ENCODE assay signal across 32 mouse cellular contexts in the genomic region with DNA sequence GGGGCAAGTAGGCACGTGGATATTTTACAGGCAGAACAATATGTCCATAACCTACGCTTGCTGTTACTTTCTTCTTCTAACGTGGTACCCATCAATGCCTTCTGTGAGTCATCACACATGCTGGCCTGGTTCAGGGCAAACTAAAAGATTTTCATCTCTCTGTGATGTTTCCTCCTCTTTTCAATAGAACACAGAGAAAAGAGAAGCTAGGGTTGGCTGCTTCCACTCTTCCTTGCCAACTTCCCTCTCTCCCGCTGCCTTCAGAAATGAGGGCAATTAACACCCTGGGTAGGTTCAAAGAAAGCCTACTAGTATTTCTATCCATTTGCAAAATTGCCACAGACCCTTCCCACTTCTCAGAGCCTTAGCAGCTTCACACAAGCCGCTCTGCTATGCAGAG.
A peak's percentile ranks its signal among the peaks of the same experiment; 100 is the strongest.
DNase-seq lines count a peak whose midpoint lies in the region; ATAC-seq lines count a peak whose summit lies in the region.
"Had no signal": no experiment of that assay in that cellular context is flagged by ENCODE, and none has a peak within 500 bp of the region (broad histone marks: within the 10 kb centered on the region; RNA-seq: fewer than 3 reads in every experiment).

No protein-coding gene starts in this region.

- H3K36me3 ChIP-seq in forebrain, embryonic 15.5 days = no peaks in the 10 kb centered on the region
- H3K36me3 ChIP-seq in forebrain, embryonic 13.5 days (ENCODE audit: poor library complexity, severe bottlenecking) = no peaks in the 10 kb centered on the region
- H3K36me3 ChIP-seq: heart, embryonic 10.5 days; heart, embryonic 15.5 days; hindbrain, embryonic 12.5 days; intestine, embryonic 15.5 days; neural tube, embryonic 12.5 days; stomach, embryonic 15.5 days had no signal

- 31% methylated on average over 5 of the region's 5 CpGs for whole genome bisulfite sequencing in forebrain, embryonic 15.5 days
- WGBS in forebrain, embryonic 13.5 days = 33% methylated on average over 5 of the region's 5 CpGs

- no peaks in the 10 kb centered on the region for H3K4me1 ChIP-seq in forebrain, embryonic 15.5 days
- H3K4me1 ChIP-seq in forebrain, embryonic 13.5 days = no peaks in the 10 kb centered on the region
- H3K4me1 ChIP-seq: heart, embryonic 10.5 days; heart, embryonic 15.5 days; hindbrain, embryonic 12.5 days; intestine, embryonic 15.5 days; neural tube, embryonic 12.5 days; stomach, embryonic 15.5 days had no signal

- ATAC-seq in forebrain, embryonic 15.5 days (replicated peaks) = peak; percentile 29; the same call in 1 of the 2 replicates
- no peak for ATAC-seq in forebrain, embryonic 13.5 days
- ATAC-seq: activated CD4-positive, CD25-positive, alpha-beta regulatory T cell, adult 4 months; hindbrain, postnatal 0 days; intestine, embryonic 15.5 days had no signal

- peak; percentile 4 for DNase-seq in layer of hippocampus, adult 9-10 months (ENCODE audit: low spot score)
- DNase-seq in layer of hippocampus, adult 9-11 months = no peak
- DNase-seq in Muller cell, postnatal 12 days (ENCODE audit: inconsistent ontology term) = peak; percentile 14
- DNase-seq in brain, adult 2 months (ENCODE audit: low read depth, low spot score) = peak; percentile 15
- no peak for DNase-seq in thymus, postnatal 36 days
- no peak for DNase-seq in ovary, postnatal 36 days (ENCODE audit: low spot score)
- DNase-seq: adrenal gland, adult 8-10 months; cerebellum, adult 18-20 months; gastrocnemius, postnatal 25 days; heart, adult 11 months; heart, postnatal 36 days; kidney, adult 2 months; kidney, postnatal 36 days; liver; lung, adult 2 months; lung, postnatal 10 days; right cerebral cortex, postnatal 25 days; thymus, postnatal 14 days had no signal

- H3K27me3 ChIP-seq in forebrain, embryonic 15.5 days = no peaks in the 10 kb centered on the region
- H3K27me3 ChIP-seq in forebrain, embryonic 13.5 days = no peaks in the 10 kb centered on the region
- H3K27me3 ChIP-seq: heart, embryonic 15.5 days; hindbrain, embryonic 12.5 days; intestine, embryonic 15.5 days; neural tube, embryonic 12.5 days; stomach, embryonic 15.5 days had no signal

- H3K9ac ChIP-seq in forebrain, embryonic 15.5 days (replicated peaks) = no peak overlapping the region
- H3K9ac ChIP-seq in forebrain, embryonic 13.5 days = no peak overlapping the region
- H3K9ac ChIP-seq: heart, embryonic 15.5 days; hindbrain, embryonic 12.5 days; intestine, embryonic 15.5 days; liver, embryonic 14.5 days; neural tube, embryonic 12.5 days; stomach, embryonic 15.5 days had no signal

- H3K4me3 ChIP-seq in forebrain, embryonic 15.5 days = no peak overlapping the region
- no peak overlapping the region for H3K4me3 ChIP-seq in forebrain, embryonic 13.5 days
- H3K4me3 ChIP-seq: erythroblast, embryonic 14.5 days; heart, embryonic 10.5 days; heart, embryonic 15.5 days; hindbrain, embryonic 12.5 days; intestine, embryonic 15.5 days; myocyte; neural tube, embryonic 12.5 days; stomach, embryonic 15.5 days had no signal

- no peak overlapping the region for H3K27ac ChIP-seq in forebrain, embryonic 15.5 days (replicated peaks)
- no peak overlapping the region for H3K27ac ChIP-seq in forebrain, embryonic 13.5 days
- H3K27ac ChIP-seq: heart, embryonic 10.5 days; heart, embryonic 15.5 days; hindbrain, embryonic 12.5 days; hindbrain, postnatal 0 days; intestine, embryonic 15.5 days; liver, embryonic 14.5 days; macrophage; neural tube, embryonic 12.5 days; stomach, embryonic 15.5 days had no signal

- H3K9me3 ChIP-seq in forebrain, embryonic 15.5 days = no peaks in the 10 kb centered on the region
- no peaks in the 10 kb centered on the region for H3K9me3 ChIP-seq in forebrain, embryonic 13.5 days (replicated peaks)
- H3K9me3 ChIP-seq: heart, embryonic 10.5 days; heart, embryonic 15.5 days; hindbrain, embryonic 12.5 days; intestine, embryonic 15.5 days; neural tube, embryonic 12.5 days; stomach, embryonic 15.5 days had no signal

- no peak overlapping the region for H3K4me2 ChIP-seq in forebrain, embryonic 15.5 days (replicated peaks)
- H3K4me2 ChIP-seq in forebrain, embryonic 13.5 days = no peak overlapping the region
- H3K4me2 ChIP-seq: heart, embryonic 15.5 days; hindbrain, embryonic 12.5 days; intestine, embryonic 15.5 days; neural tube, embryonic 12.5 days; stomach, embryonic 15.5 days had no signal

Comparison
In these comparisons a context has a peak if more than half of its experiments do, and no peak if none do; other contexts are left out.
1. DNase-seq: peak in layer of hippocampus, adult 9-10 months (single experiment), Muller cell, postnatal 12 days (single experiment) and brain, adult 2 months (single experiment); none in layer of hippocampus, adult 9-11 months (single experiment), thymus, postnatal 36 days (0 of 2) and ovary, postnatal 36 days (single experiment).